Mouse (Mus musculus): ENCODE results near the gene Fanca. TPM values are rescaled to one million over a fixed set of nuclear protein-coding genes. Genes with fewer than 3 reads are reported as not detected.

Fanca gene
- total and polyA plus RNA-seq, 3 experiments = 21.9 to 57.8 (median 39.2) TPM

DNA sequence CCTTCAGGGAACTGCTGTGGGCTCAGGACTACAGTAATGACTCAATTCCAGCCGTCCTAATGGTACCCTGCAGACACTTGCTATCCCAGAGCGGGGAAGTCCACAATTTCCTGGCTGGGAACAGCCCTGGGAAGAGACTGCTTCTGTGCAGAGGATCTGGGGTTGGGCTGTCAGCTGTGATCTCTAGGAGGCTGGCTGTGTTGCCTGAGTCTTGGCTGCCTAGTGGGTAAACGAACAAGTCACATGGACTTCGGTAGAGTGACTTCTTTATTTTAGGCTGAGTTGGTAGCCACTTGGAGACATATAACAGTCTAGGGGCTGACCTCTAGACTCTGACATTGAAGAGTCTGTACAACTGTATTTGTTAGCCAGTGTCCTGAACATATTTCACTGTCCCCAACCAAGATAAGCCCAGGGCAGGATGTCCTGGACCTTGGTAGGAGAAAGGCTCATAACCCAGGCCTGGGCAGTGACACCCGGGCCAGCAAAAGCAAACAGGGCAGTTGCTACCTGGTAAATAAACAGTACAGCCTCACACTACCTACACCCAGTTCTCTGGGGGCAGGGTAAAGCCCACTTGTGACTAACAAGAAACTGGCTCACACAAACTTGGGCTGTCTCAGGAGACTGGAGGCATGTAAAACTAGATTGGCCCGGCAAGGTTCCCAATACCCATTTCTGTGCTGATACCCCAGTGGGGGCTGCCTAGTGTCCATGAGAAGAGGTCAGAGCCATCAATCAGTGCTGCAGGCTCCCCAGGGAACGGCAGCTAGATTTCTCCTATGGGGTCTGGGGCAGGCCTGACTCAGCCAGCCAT lies 76.1 kb downstream of the Fanca start:
- H3K79me2 ChIP-seq (replicated peaks; ENCODE audit: control insufficient read depth, extremely low read depth, insufficient read depth, poor library complexity, severe bottlenecking) = no peaks in the 10 kb centered on the region
- H3K4me1 ChIP-seq (ENCODE audit: control insufficient read depth in 1 of 2, insufficient read depth in 2 of 2) = no peaks in the 10 kb centered on the region
- H3K4me3 ChIP-seq (replicated peaks in 1 of 3; ENCODE audit: low read depth in 2 of 3, low read length in 2 of 3, poor library complexity in 1 of 3) = no peak overlapping the region
- in situ Hi-C loops (cut with MboI; ENCODE audit: low pct_ligation_motif_present, low pct_unique_long_range_greater_than_20kb, low sequenced_read_pairs) = no loop called here
- dilution Hi-C loops (cut with MboI; ENCODE audit: extremely low pct_ligation_motif_present, extremely low pct_unique_long_range_greater_than_20kb, low sequenced_read_pairs) = no loop called here
- no peak overlapping the region for H3K27ac ChIP-seq (ENCODE audit: insufficient read depth, low read depth)
- DNase-seq (ENCODE audit: extremely low read depth) = no peak
- no peak overlapping the region for H3K4me2 ChIP-seq (ENCODE audit: insufficient read depth, low read depth, poor library complexity, severe bottlenecking)
- H3K27me3 ChIP-seq (replicated peaks) = no peaks in the 10 kb centered on the region
- TF ChIP-seq RAD21 (IDR thresholded peaks at IDR 0.05; ENCODE audit: low read depth, low read length) (no peak), POLR2A (IDR thresholded peaks at IDR 0.05; ENCODE audit: low read depth, low read length) (no peak), E2F4 (IDR thresholded peaks at IDR 0.05; ENCODE audit: insufficient replicate concordance, low read depth, low read length) (no peak), KAT2A (IDR thresholded peaks at IDR 0.05; ENCODE audit: insufficient replicate concordance, low read length) (no peak), PAX5 (IDR thresholded peaks at IDR 0.05; ENCODE audit: low read length) (no peak), UBTF (IDR thresholded peaks at IDR 0.05; ENCODE audit: low read depth, low read length) (no peak), MEF2A (IDR thresholded peaks at IDR 0.05; ENCODE audit: borderline replicate concordance, low read depth, low read length) (no peak), IRF4 (IDR thresholded peaks at IDR 0.05; ENCODE audit: low read depth, low read length) (no peak), MYC (IDR thresholded peaks at IDR 0.05; ENCODE audit: low read depth, low read length) (no peak), MAX (IDR thresholded peaks at IDR 0.05; ENCODE audit: low read length) (no peak), MXI1 (IDR thresholded peaks at IDR 0.05; ENCODE audit: low read depth, low read length) (no peak), SMC3 (IDR thresholded peaks at IDR 0.05; ENCODE audit: low read depth, low read length) (no peak), BHLHE40 (IDR thresholded peaks at IDR 0.05; ENCODE audit: low read depth, low read length) (no peak), MAZ (IDR thresholded peaks at IDR 0.05; ENCODE audit: low read depth, low read length) (no peak), ZKSCAN1 (IDR thresholded peaks at IDR 0.05; ENCODE audit: borderline replicate concordance, low read depth, low read length) (no peak)
- peaks cover 20 to 62% of the 10 kb centered on the region in 2 experiments for H3K36me3 ChIP-seq (replicated peaks in 1 of 2; ENCODE audit: control insufficient read depth in 1 of 2, insufficient read depth in 1 of 2, low read length in 1 of 2)
- no peaks in the 10 kb centered on the region for H3K9me3 ChIP-seq (replicated peaks; ENCODE audit: low read length)
- no peak overlapping the region for H3K9ac ChIP-seq (ENCODE audit: insufficient read depth, low read depth)

DNA sequence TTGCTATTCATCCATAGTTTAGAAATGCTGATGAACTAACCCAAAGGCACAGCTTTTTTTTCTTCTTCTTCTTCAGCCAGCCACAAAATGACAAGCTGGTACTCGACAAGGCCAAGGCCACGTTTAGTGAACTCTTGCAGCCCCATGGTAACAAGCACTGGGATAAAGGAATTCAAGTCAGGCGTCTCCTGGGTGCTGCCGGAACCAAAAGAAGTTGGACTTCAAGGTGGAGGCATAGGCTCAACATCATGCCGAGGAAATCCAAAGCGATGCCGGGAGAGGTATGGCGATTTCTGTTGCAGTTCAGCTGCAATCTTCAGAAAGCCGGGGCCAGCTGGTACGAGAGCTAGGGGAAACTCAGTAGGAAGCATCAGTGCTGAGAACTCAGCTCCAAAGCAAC lies 79.0 kb downstream of the Fanca start:
- H3K27me3 ChIP-seq (replicated peaks) = no peaks in the 10 kb centered on the region
- no peak for DNase-seq (ENCODE audit: extremely low read depth)
- no peaks in the 10 kb centered on the region for H3K79me2 ChIP-seq (replicated peaks; ENCODE audit: control insufficient read depth, extremely low read depth, insufficient read depth, poor library complexity, severe bottlenecking)
- H3K9me3 ChIP-seq (replicated peaks; ENCODE audit: low read length) = no peaks in the 10 kb centered on the region
- no peak overlapping the region for H3K4me2 ChIP-seq (ENCODE audit: insufficient read depth, low read depth, poor library complexity, severe bottlenecking)
- no peak overlapping the region for H3K27ac ChIP-seq (ENCODE audit: insufficient read depth, low read depth)
- in situ Hi-C loops (cut with MboI; ENCODE audit: low pct_ligation_motif_present, low pct_unique_long_range_greater_than_20kb, low sequenced_read_pairs) = no loop called here
- H3K4me1 ChIP-seq (ENCODE audit: control insufficient read depth in 1 of 2, insufficient read depth in 2 of 2) = peaks cover 13 to 17% of the 10 kb centered on the region in 2 experiments
- H3K4me3 ChIP-seq (replicated peaks in 1 of 3; ENCODE audit: low read depth in 2 of 3, low read length in 2 of 3, poor library complexity in 1 of 3) = no peak overlapping the region
- TF ChIP-seq NRF1 (IDR thresholded peaks at IDR 0.05; ENCODE audit: low read depth, low read length) = no peak
- TF ChIP-seq KAT2A (IDR thresholded peaks at IDR 0.05; ENCODE audit: insufficient replicate concordance, low read length) = no peak
- TF ChIP-seq E2F4 (IDR thresholded peaks at IDR 0.05; ENCODE audit: insufficient replicate concordance, low read depth, low read length) = no peak
- TF ChIP-seq SIN3A (IDR thresholded peaks at IDR 0.05; ENCODE audit: low read length) = no peak
- no peak for TF ChIP-seq MAZ (IDR thresholded peaks at IDR 0.05; ENCODE audit: low read depth, low read length)
- TF ChIP-seq RCOR1 (conservative IDR thresholded peaks at IDR 0.05; ENCODE audit: low read depth, low read length) = no peak
- no peak for TF ChIP-seq MYC (IDR thresholded peaks at IDR 0.05; ENCODE audit: low read depth, low read length)
- no peak for TF ChIP-seq ZC3H11A (IDR thresholded peaks at IDR 0.05; ENCODE audit: low read depth, low read length)
- no peak for TF ChIP-seq JUN (IDR thresholded peaks at IDR 0.05; ENCODE audit: insufficient read depth, low read depth, low read length)
- no peak for TF ChIP-seq TCF12 (IDR thresholded peaks at IDR 0.05; ENCODE audit: low read depth, low read length)
- H3K36me3 ChIP-seq (replicated peaks in 1 of 2; ENCODE audit: control insufficient read depth in 1 of 2, insufficient read depth in 1 of 2, low read length in 1 of 2) = peaks cover 3 to 33% of the 10 kb centered on the region in 2 experiments
- dilution Hi-C loops (cut with MboI; ENCODE audit: extremely low pct_ligation_motif_present, extremely low pct_unique_long_range_greater_than_20kb, low sequenced_read_pairs) = no loop called here
- no peak overlapping the region for H3K9ac ChIP-seq (ENCODE audit: insufficient read depth, low read depth)
